Mouse (Mus musculus): ENCODE measurements around the gene Ffar1. TPM values are rescaled to one million over a fixed set of nuclear protein-coding genes. Genes with fewer than 3 reads are reported as not detected.

Ffar1 gene
- 0.06 TPM in 1 of 2 replicates, not detected in the other for polyA plus RNA-seq (2015; fragmentation: Nextera tagmentation; extraction: Ambion mirVana)

GRCm38 (mm10) chr7:30861464-30861863 lies at the start of gene Ffar1:
Gene Ffar1, minus strand, starts transcription at chr7:30861564.
- Histone ChIP-seq H3K27me3 (replicated peaks; ENCODE audit: control insufficient read depth, insufficient read depth, low read length) (no peaks in the 10 kb centered on the region), H3K36me3 (ENCODE audit: control insufficient read depth, insufficient read depth, low read length) (no peaks in the 10 kb centered on the region), H3K4me2 (ENCODE audit: low read length) (no peak within 1 kb of the TSS), H3K4me3 (ENCODE audit: low read length) (no peak within 1 kb of the TSS), H3K27ac (ENCODE audit: low read depth, low read length) (no peak within 1 kb of the TSS), H3K9ac (ENCODE audit: low read depth, low read length) (no peak within 1 kb of the TSS), H3K9me3 (ENCODE audit: control insufficient read depth, low read length) (no peaks in the 10 kb centered on the region), H3K4me1 (ENCODE audit: control insufficient read depth, insufficient read depth, low read depth, low read length) (0 out of 2 replicates have a peak, but pooled peaks cover 2% of the 10 kb centered on the region)
- WGBS: 91% methylated on average over 12 of the region's 12 CpGs
- no peak for ATAC-seq

DNA sequence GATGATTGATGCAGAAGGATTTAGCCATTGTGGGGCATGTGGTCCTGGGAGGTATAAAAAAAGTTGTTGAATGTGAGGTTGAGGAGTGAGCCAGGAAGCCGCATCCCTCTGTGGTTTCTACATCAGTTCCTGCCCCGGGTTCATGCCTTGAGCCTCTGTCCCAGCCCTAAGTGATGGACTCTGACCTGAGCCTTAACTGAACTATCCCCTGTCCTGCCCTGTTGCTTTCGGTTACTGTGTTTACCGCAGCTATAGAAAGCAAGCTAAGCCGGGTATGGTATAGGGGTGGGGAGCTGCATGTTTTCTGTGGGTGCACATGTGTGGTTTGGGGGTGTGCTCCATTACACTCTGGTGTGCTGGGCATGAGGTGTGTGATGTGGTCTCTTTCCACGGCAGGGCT lies 48.4 kb upstream of the Ffar1 start:
- Histone ChIP-seq H3K4me3 (ENCODE audit: low read length) (no peak overlapping the region), H3K9ac (ENCODE audit: low read depth, low read length) (no peak overlapping the region)
- 86% methylated on average over 6 of the region's 6 CpGs for WGBS

GRCm38 (mm10) chr7:30908992-30909431 lies 47.6 kb upstream of the Ffar1 start:
- 19% methylated on average over 15 of the region's 17 CpGs for WGBS
- no peak overlapping the region for H3K27ac ChIP-seq (ENCODE audit: low read depth, low read length)
- H3K27me3 ChIP-seq (replicated peaks; ENCODE audit: control insufficient read depth, insufficient read depth, low read length): no peaks in the 10 kb centered on the region
- H3K4me3 ChIP-seq (ENCODE audit: low read length): peak overlapping the region; percentile 26
- peak overlapping the region; percentile 51 for H3K4me2 ChIP-seq (ENCODE audit: low read length)
- no peak overlapping the region; the same call in 1 of the 2 replicates for H3K9ac ChIP-seq (ENCODE audit: low read depth, low read length)
- H3K9me3 ChIP-seq (ENCODE audit: control insufficient read depth, low read length): no peaks in the 10 kb centered on the region
- H3K36me3 ChIP-seq (ENCODE audit: control insufficient read depth, insufficient read depth, low read length): no peaks in the 10 kb centered on the region
- ATAC-seq: peak; percentile 30; the same call in 1 of the 2 replicates
- H3K4me1 ChIP-seq (ENCODE audit: control insufficient read depth, insufficient read depth, low read depth, low read length): 0 out of 2 replicates have a peak, but pooled peaks cover 2% of the 10 kb centered on the region

More for the DNA sequence above, 48.4 kb upstream of the Ffar1 start:
- Histone ChIP-seq H3K9me3 (ENCODE audit: control insufficient read depth, low read length) (no peaks in the 10 kb centered on the region), H3K4me2 (ENCODE audit: low read length) (no peak overlapping the region), H3K36me3 (ENCODE audit: control insufficient read depth, insufficient read depth, low read length) (no peaks in the 10 kb centered on the region), H3K27me3 (replicated peaks; ENCODE audit: control insufficient read depth, insufficient read depth, low read length) (no peaks in the 10 kb centered on the region), H3K27ac (ENCODE audit: low read depth, low read length) (no peak overlapping the region), H3K4me1 (ENCODE audit: control insufficient read depth, insufficient read depth, low read depth, low read length) (0 out of 2 replicates have a peak, but pooled peaks cover 2% of the 10 kb centered on the region)
- ATAC-seq: no peak

DNA sequence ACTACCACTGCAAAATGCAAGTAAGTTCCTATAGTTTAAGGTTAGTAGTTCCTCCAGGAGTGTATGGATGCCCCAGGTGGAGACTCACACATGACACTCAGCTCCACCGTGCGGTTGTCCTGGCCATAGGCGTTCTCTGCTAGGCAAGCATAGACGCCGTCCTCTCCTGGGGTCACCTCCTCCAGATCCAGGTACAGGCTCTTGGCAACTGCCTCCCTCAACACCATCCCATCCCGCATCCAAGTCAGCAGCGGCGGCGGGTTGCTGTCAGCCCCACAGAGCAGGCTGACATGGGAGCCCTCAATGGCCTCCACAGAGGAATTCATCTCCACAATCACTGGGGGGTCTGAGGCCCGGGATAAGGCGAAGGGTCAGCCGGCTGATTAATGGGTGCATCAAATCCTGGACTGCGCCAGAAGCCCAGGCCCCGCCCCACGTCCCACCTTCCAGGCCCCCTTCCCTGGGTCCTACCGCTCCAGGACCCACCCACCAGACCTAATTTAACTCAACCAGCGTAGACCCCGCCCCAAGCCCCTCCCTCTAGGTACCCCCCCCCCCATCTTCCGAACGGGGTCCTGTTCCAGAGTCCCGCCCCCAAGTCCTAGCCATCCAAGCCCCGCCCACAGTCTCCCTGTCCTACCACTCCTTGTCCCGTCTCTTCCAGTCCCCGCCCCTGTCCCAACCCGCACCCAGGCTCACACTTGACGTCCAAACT lies 47.1 kb upstream of the Ffar1 start:
- H3K4me1 ChIP-seq (ENCODE audit: control insufficient read depth, insufficient read depth, low read depth, low read length): 0 out of 2 replicates have a peak, but pooled peaks cover 2% of the 10 kb centered on the region
- no peaks in the 10 kb centered on the region for H3K9me3 ChIP-seq (ENCODE audit: control insufficient read depth, low read length)
- H3K27ac ChIP-seq (ENCODE audit: low read depth, low read length): no peak overlapping the region
- no peaks in the 10 kb centered on the region for H3K36me3 ChIP-seq (ENCODE audit: control insufficient read depth, insufficient read depth, low read length)
- peak overlapping the region; percentile 51 for H3K4me2 ChIP-seq (ENCODE audit: low read length)
- WGBS: 3% methylated on average over 21 of the region's 26 CpGs
- peak; percentile 61 for ATAC-seq
- no peaks in the 10 kb centered on the region for H3K27me3 ChIP-seq (replicated peaks; ENCODE audit: control insufficient read depth, insufficient read depth, low read length)
- H3K4me3 ChIP-seq (ENCODE audit: low read length): peak overlapping the region; percentile 26
- H3K9ac ChIP-seq (ENCODE audit: low read depth, low read length): peak overlapping the region; percentile 44

DNA sequence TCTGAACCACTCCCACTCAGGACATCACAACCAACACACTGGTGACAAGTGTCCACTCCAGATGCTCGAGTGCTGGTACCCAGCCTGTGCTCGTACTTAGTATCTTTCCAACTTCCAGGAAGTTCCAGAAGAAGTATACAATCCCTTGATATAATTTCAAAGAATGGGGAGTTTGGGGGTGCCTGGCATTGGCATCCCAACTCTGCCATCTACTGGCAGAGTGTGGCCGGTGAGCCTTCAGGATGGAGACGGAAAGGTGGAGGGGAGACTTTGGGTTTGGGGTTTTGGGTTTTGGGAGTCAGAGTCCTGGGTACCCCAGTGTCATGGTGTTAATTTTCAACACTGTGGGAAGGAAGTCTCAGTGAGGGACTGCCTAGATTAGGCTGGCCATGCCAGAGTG lies 42.7 kb upstream of the Ffar1 start:
- H3K4me3 ChIP-seq (ENCODE audit: low read length): no peak overlapping the region
- H3K36me3 ChIP-seq (ENCODE audit: control insufficient read depth, insufficient read depth, low read length): no peaks in the 10 kb centered on the region
- H3K4me1 ChIP-seq (ENCODE audit: control insufficient read depth, insufficient read depth, low read depth, low read length): 0 out of 2 replicates have a peak, but pooled peaks cover 2% of the 10 kb centered on the region
- H3K9ac ChIP-seq (ENCODE audit: low read depth, low read length): no peak overlapping the region
- H3K4me2 ChIP-seq (ENCODE audit: low read length): no peak overlapping the region
- H3K9me3 ChIP-seq (ENCODE audit: control insufficient read depth, low read length): no peaks in the 10 kb centered on the region
- no peak overlapping the region for H3K27ac ChIP-seq (ENCODE audit: low read depth, low read length)
- no peak for ATAC-seq
- WGBS: 62% methylated on average over 4 of the region's 4 CpGs
- no peaks in the 10 kb centered on the region for H3K27me3 ChIP-seq (replicated peaks; ENCODE audit: control insufficient read depth, insufficient read depth, low read length)

- ATAC-seq: no peak
- H3K4me3 ChIP-seq (ENCODE audit: low read length): no peak overlapping the region
- no peaks in the 10 kb centered on the region for H3K27me3 ChIP-seq (replicated peaks; ENCODE audit: control insufficient read depth, insufficient read depth, low read length)
- no peaks in the 10 kb centered on the region for H3K4me1 ChIP-seq (ENCODE audit: control insufficient read depth, insufficient read depth, low read depth, low read length)
- H3K27ac ChIP-seq (ENCODE audit: low read depth, low read length): no peak overlapping the region
- H3K9ac ChIP-seq (ENCODE audit: low read depth, low read length): no peak overlapping the region
- 89% methylated on average over 3 of the region's 3 CpGs for WGBS
- H3K36me3 ChIP-seq (ENCODE audit: control insufficient read depth, insufficient read depth, low read length): no peaks in the 10 kb centered on the region
- no peak overlapping the region for H3K4me2 ChIP-seq (ENCODE audit: low read length)
- no peaks in the 10 kb centered on the region for H3K9me3 ChIP-seq (ENCODE audit: control insufficient read depth, low read length)
Observed at GRCm38 (mm10) chr7:30895217-30895616, 33.9 kb upstream of the Ffar1 start.

DNA sequence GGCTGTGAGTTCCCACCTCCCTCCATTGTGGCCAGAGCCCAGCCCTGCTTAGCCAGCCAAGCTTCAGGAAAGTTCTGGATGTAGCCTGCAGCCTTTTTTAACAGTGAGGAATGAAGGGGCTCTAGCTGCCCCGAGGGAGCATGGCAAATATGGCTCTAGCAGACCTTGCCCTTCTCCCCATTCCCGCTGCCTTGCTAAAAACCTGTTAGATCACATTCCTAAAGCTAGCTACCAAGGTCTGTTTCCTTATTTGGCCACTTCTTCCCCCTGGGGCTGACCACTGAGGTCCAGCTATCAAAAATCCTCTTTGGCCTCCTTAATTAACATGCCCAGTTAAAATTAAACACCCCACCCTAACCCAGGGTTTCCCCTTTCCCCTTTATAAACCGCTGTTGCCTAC lies 31.2 kb upstream of the Ffar1 start:
- Histone ChIP-seq H3K4me3 (ENCODE audit: low read length) (no peak overlapping the region), H3K27me3 (replicated peaks; ENCODE audit: control insufficient read depth, insufficient read depth, low read length) (no peaks in the 10 kb centered on the region), H3K4me1 (ENCODE audit: control insufficient read depth, insufficient read depth, low read depth, low read length) (no peaks in the 10 kb centered on the region), H3K36me3 (ENCODE audit: control insufficient read depth, insufficient read depth, low read length) (no peaks in the 10 kb centered on the region), H3K9ac (ENCODE audit: low read depth, low read length) (no peak overlapping the region), H3K9me3 (ENCODE audit: control insufficient read depth, low read length) (no peaks in the 10 kb centered on the region), H3K4me2 (ENCODE audit: low read length) (no peak overlapping the region), H3K27ac (ENCODE audit: low read depth, low read length) (no peak overlapping the region)
- no peak for ATAC-seq
- WGBS: 72% methylated on average over 3 of the region's 3 CpGs

- WGBS: 85% methylated on average over 9 of the region's 9 CpGs
- H3K4me2 ChIP-seq (ENCODE audit: low read length): no peak overlapping the region
- no peaks in the 10 kb centered on the region for H3K36me3 ChIP-seq (ENCODE audit: control insufficient read depth, insufficient read depth, low read length)
- no peaks in the 10 kb centered on the region for H3K27me3 ChIP-seq (replicated peaks; ENCODE audit: control insufficient read depth, insufficient read depth, low read length)
- ATAC-seq: no peak
- H3K4me1 ChIP-seq (ENCODE audit: control insufficient read depth, insufficient read depth, low read depth, low read length): no peaks in the 10 kb centered on the region
- H3K4me3 ChIP-seq (ENCODE audit: low read length): no peak overlapping the region
- no peak overlapping the region for H3K9ac ChIP-seq (ENCODE audit: low read depth, low read length)
- no peaks in the 10 kb centered on the region for H3K9me3 ChIP-seq (ENCODE audit: control insufficient read depth, low read length)
- H3K27ac ChIP-seq (ENCODE audit: low read depth, low read length): no peak overlapping the region
Observed at GRCm38 (mm10) chr7:30891746-30892145, 30.4 kb upstream of the Ffar1 start.

GRCm38 (mm10) chr7:30890681-30891080 lies 29.3 kb upstream of the Ffar1 start:
- ATAC-seq: no peak
- H3K27ac ChIP-seq (ENCODE audit: low read depth, low read length): no peak overlapping the region
- WGBS: 71% methylated on average over 2 of the region's 2 CpGs
- H3K9me3 ChIP-seq (ENCODE audit: control insufficient read depth, low read length): no peaks in the 10 kb centered on the region
- H3K4me2 ChIP-seq (ENCODE audit: low read length): no peak overlapping the region
- H3K27me3 ChIP-seq (replicated peaks; ENCODE audit: control insufficient read depth, insufficient read depth, low read length): no peaks in the 10 kb centered on the region
- H3K4me3 ChIP-seq (ENCODE audit: low read length): no peak overlapping the region
- H3K4me1 ChIP-seq (ENCODE audit: control insufficient read depth, insufficient read depth, low read depth, low read length): no peaks in the 10 kb centered on the region
- H3K9ac ChIP-seq (ENCODE audit: low read depth, low read length): no peak overlapping the region
- H3K36me3 ChIP-seq (ENCODE audit: control insufficient read depth, insufficient read depth, low read length): no peaks in the 10 kb centered on the region

All from hindbrain, embryonic 16.5 days (tissue).